Mouse (Mus musculus): Measurements from ENCODE around the gene Tspan8. TPM values are rescaled to one million over a fixed set of nuclear protein-coding genes. Genes with fewer than 3 reads are reported as not detected.

Tspan8 gene
- polyA plus RNA-seq, 1 experiment from 2014 or later, result 59.4 TPM

Other genes starting within 250 kb of the Tspan8 start
- gene A930009A15Rik, start 246.8 kb upstream of the Tspan8 start, polyA plus RNA-seq (2015; fragmentation: Nextera tagmentation; extraction: Ambion mirVana), result 0.15 TPM in 1 of 2 replicates, not detected in the other
- gene Lgr5, start 229.1 kb upstream of the Tspan8 start, polyA plus RNA-seq (2015; fragmentation: Nextera tagmentation; extraction: Ambion mirVana), result 0.70 and 0.88 TPM in 2 replicates
- 0.16 and 0.26 TPM in 2 replicates for gene Ptprr, start 201.4 kb downstream of the Tspan8 start, polyA plus RNA-seq (2015; fragmentation: Nextera tagmentation; extraction: Ambion mirVana)

Data from liver, embryonic 15.5 days (tissue).